Mouse (Mus musculus) frontal cortex, postnatal 14 days (tissue): ENCODE data around the gene Mprip.
"Not testable (repeated sequence)": the region's sequence is repeated elsewhere in the genome, so short reads cannot be mapped to it uniquely, and the experiment has no call there.

Experiments used
- DNase-seq, 2 experiments: peaks; one replicate each; pipeline ENCODE4 v3.0.0; 2022; ENCODE audit warnings: low spot score in 2 of 2

Mprip gene

DNA sequence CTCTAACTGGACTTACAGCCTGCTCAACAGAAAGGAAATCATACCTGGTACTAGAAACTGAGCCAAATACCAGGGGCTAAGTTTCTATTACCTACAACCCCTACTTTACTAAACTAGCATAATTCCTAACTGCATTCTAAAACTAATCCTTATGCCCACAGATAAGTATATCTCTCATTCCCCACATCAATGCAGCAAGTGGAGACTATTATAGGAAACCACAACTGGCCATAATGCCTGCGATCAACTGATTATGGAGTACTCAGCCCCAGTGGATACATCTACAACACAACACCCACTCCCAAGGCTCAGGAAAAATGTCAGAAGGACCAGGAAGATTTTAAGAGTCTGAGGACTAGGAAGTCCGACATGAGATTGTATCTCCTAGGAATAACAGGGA lies 7.6 kb upstream of the Mprip start:
- DNase-seq, result no peak

DNA sequence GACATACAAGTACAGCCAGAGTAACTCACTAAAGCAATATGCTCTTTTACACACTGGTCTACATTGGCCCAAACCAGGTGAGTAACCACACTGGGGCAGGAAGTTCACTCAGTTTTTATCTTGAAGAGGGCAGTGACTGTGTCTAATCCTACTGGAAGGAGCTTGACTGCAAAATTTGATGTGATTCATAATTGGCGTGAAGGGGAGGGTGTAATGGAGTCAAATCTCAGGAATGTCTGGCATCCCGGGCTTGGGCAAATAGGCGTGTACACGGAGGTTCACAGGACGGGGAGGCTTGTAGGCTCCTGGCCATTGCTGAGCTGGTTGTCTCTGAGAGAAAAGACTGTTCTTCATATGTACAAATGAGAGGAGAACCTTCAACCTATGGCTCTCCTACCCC lies 5.8 kb upstream of the Mprip start:
- DNase-seq, result no peak

DNA sequence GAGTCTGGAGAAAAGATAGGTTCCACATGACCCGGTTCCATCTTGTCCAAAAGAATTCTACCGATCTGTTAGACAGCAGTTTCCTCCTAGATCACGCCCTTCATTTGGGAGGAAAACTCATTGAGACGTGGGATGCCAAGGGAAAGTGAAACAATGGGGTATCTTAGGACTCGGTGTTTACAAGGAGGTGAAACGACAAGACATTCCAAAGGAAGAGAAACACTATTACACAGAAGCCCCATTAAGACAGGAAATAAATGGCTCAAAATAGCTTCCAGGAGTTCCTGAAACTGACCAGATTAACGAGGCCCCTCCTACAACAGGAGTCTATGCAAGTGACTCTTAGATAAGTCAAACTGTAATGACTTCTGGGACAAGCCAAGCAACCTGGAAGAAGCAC lies 5.1 kb upstream of the Mprip start:
- no peak for DNase-seq

DNA sequence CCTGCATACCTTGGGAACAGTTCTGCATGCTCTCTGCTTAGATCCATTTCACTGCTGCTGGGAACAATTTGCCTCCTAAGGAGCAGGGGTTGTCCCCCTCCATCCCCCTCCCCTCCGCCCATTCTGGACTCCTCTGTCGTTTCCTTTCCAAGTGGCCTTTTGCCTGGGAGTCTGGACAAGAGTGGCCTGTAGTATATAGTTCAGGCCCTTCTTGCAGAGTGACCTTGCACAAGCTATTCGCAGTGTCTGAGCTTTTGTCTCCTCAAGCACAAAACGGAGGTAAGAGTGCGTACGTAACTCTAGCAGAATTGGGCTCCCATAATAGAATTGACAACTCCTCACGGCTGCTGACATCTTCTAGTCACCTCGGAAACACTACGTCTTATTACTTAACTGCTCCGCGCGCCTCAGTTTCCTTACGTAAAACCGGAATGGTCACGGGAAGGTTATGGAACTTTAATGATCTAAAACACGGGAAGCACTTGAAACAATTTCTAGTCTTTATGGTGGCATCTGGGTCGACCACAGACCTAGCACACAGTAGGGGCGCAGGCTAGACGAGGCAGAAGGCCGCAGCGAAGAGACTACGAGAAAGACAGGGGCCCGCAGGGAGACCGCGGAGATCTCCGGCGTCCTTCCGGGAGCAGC lies 620 bp downstream of the Mprip start:
- DNase-seq, result no peak

DNA sequence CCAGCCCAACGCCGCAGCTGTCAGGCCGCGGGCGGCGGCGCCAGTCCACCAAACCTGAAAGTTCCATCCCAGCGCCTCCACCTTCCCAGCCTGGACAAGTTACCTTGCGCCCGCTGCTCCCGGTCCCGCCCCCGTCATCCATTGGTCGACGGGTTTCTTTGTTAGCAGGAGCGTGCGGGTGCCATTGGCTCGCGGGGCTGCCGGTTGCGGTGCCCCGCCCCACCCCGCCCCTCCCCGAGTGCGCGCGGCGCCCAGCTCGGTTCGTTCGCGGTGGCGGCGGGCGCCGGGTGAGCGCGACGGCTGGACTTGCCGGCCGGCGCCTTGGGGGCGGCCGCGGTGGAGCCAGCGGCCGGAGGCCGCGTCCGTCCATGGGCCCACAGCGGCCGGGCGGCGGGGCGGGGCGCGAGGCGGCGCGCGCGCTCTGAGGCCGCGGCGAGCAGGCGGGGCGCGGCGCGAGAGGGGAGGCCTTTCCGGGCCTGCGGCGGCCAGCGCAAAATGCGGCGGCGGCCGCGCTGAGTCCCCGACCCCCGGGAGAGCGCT lies 1.2 kb downstream of the Mprip start:
- DNase-seq, result peak; percentile 89 to 92

DNA sequence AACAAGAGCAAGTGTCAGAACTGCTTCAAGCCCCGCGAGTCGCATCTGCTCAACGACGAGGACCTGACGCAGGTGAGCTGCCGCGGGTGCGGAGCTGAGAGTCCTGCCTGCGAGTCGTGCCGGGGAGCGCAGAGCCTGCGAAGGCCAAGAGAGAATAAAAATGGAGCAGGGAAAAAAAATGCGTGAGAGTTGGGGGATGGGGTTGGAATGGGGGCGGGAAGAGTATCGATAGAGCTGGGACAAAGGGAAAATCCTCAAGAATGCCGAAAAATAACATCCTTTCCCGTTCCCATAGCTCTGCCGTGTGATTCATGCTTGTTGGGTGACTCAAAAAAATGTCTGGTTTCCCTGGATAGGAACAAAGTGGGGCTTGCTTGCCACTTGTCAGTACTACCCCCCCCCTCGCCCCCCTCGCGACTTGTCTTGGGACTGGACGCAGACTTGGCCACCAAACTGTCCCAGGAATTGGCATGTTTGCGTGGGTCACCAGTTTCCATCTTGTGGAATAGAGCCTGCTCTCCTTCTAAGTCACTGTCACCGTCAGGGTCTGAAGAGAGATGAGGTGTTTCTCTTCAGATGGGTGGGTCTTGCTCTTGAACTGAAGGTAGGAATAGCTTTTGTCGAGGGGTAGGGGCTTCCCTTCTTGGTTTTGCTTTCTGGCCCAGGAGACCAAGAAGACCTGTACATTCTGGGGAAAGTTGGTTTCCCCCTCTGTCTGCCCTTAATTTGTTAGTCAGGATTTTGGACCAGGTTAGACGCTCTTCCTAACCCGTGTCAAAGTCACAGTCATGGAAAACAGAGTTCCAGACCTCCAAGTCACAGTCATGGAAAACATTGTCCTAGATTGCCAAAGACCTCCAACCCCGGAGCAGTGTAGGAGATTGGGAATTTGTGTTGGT lies 2.0 kb downstream of the Mprip start:
- no peak for DNase-seq

DNA sequence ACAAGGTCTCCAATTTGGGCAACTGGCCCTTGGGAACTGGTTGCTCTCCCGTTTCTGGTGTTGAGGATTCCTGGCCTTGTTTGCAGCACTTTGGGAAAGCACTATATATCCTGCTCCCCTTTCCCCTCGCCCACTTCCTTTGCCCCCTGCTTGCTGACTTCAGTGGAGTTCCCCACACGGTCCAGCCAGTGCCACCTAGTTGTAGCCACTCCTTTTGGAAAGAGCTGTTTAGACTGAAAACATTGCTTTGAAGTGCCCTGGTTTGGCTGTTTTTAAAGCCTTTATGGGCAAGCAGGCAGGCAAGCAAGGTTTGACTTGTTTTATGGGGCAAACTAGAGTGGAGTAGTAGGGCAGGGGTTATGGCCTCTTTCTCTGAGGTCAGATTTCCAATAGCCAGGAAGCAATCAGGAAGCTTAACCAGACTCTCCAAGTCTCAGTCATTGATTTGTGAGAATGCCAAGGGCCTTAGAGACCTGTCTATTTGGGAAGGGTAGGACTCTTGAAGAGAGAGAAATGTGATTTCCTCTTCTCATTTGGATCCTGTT lies 2.7 kb downstream of the Mprip start:
- DNase-seq, result no peak

DNA sequence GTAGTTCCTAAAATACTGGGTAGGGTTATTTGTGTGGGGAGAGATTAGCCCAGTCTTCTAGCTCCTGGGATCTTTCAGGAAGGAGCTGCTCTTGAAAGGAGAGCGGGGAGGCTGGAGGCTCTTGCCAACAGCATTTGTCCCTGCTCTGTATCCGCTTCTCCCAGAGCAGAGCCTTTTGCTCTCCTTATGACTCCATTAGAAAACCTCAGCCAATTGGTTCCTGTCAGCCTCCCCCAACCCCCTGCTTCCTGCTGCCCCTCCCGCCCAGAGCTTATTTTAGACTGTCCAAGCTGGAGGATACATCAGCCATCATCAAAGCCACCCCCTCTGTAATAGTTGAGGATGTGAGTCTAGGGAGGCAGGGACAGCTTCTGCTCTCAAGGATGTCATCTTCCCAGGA lies 3.7 kb downstream of the Mprip start:
- peak in 1 of 2 experiments; percentile 12 for DNase-seq

DNA sequence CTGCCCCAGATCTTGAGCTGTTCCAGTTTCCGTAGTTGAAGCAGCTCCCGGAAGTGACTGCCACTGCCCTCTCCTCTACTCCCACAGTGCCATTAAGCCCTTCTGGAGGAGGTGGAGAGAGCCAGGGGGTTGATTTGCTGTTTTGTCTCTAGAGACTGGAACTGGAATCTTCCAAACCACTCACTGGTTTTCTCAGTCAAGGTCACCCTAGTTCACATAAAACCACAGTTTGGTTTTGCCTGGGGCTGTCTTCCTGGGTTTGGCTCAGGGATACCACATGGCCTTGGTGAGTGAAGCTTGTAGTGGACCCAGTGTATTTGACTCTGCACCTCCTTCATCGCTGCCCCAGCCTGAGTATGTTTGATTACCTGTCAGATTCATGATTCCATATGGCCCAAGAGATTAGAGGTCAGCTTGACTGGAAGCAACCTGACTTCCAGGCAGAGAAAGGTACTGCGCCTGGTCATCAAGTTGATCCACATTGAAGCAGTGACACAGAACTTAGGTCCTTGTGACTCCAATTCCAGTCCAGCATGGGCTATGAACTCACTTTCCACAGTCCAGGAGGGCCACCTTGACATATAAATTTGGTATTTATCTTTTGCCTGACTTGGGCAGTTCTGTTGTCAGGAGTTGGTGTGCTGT lies 10.1 kb downstream of the Mprip start:
- DNase-seq, result no peak

DNA sequence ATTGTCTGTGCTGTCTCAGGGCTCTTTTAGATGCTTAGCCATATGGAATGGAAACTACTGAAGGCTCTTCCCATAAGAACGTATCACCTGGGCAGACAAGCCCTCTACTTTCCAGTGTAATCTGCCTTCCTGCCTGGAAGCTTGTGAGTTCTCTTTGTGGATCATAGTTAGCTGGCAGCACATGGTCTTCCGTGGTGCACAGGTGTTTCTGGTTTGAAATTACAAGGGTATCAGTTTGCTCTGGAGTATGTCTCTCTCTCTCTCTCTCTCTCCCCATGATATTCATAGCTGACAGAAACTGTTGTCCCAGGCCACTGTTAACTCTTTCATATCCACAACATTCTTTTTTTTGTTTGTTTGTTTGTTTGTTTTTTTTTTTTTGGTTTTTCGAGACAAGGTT lies 12.9 kb downstream of the Mprip start:
- DNase-seq, result no peak

DNA sequence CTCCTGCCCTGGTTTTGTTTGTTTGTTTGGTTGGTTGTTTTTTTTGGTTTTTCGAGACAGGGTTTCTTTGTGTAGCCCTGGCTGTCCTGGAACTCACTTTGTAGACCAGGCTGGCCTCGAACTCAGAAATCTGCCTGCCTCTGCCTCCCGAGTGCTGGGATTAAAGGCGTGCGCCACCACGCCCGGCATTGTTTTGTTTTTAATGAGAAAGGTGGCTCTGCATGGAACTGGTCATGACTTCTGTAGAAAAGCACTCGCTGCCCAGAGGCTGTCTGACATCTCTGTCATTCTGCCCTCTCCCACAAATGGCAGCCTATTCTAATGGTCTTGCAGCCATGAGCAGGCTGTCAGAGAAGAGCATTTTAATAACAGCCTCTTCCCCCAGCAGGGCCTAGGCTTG lies 13.6 kb downstream of the Mprip start:
- not testable (repeated sequence) for DNase-seq

DNA sequence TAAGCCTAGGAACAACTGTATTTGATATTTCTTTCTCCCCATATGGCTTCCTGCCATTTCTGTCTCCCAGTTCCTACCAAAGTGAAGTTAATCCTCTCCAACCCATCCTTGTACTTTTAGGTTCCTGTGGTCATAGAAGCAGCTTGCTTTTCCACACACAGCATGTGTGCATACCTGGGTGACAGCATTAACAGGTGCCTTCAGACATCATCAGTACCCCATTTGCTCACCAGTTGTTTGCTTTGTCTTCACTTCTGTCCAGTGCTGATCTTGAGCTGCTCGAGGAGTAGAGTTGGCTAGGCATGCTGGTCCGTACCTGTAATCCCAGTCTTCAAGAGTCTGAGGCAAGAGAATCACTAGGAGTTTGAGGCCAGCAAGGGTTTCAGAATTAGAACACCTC lies 16.7 kb downstream of the Mprip start:
- DNase-seq, result no peak

DNA sequence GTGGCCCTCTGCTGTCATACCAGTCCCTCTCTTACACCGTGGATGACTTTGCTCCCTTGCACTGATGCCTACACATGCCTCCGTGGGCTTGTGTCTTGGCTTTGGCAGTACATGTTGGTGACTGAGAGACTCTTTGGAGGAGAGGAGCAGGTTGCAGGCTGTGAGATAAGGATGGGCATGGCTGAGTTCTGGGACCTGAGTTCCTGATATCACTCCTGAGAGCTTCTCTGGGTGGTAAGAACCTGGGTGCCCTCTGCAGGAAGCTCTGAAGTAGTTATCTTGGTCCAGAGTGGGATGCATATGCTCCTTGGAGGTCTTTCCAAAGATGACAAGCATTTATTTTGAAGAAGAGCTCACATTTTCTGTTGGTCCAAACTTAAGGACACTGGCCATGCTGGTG lies 17.6 kb downstream of the Mprip start:
- no peak for DNase-seq

DNA sequence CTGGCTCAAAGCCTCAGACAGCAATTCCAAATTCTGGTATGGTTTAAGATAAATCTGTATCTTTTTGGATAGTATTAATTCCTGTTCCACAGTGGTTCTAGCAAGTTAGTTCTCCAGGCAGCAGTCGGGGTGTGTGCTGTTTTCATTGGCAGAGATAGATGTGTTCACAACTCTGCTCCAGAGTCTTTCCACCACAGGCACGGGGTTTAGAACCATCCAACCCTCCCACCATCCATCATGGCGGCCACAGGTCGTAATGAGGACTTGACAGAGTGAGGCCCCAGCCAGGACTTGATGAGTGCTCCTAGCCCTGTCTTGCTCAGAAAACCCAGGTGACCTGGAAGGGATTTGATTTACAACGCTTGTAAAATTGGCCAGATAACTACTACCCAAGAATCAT lies 19.0 kb downstream of the Mprip start:
- DNase-seq, result no peak

DNA sequence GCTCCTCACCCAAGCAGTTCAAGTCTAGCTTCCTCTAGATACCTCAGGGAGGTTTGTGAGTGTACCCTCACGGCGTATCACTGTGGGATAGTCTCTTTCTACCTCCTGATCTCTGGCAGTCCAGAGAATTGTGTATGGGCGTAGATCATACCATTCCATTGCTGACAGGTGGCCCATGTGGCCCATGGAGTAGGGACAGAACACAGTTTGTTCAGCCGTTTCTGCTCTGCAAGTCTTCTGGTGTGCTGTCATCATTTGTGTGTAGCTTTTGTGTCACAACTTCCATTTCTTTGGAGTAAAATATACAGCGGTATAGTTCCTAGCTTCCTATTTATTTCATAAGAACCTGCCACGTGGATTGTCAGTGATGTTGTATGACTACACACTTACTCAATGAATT lies 23.9 kb downstream of the Mprip start:
- no peak for DNase-seq

DNA sequence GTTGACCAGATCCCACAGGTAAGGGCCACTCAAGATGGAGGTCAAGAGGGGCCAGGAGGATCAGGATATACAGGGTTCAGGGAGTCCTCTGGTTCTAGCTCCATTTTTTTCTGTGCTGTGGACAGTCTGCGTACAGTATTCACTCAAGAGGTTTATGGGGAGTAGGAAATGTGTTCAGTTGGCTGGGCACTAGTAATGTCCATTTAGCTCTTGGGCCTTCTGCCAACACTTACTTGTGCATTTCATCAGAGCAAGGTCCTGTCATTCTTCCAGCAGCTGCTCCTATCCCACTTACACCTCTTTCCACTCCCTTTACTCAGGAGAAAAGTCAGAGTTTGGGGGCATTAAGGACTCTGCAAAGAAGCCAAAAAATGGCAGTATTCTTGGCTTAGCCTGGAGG lies 33.4 kb downstream of the Mprip start:
- no peak for DNase-seq

DNA sequence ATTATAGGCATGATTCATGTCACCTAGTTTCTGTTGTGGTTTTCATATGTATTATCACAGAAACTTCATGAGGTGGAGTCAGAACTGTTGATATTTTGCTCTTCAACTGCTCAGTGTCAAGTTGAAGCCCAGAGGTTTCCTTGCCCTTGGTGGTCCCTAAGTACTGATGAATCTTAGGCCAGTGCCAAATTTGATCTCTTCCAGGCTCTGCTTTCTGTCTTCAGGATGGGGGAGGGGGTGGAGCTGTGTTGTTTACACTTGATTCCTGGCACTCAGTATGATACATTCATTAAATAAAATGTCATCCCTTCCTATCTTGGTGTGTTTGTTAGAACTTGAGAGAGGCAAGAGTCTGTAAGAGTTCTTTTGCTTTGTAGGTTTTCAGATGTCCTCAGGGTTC lies 34.4 kb downstream of the Mprip start:
- no peak for DNase-seq

DNA sequence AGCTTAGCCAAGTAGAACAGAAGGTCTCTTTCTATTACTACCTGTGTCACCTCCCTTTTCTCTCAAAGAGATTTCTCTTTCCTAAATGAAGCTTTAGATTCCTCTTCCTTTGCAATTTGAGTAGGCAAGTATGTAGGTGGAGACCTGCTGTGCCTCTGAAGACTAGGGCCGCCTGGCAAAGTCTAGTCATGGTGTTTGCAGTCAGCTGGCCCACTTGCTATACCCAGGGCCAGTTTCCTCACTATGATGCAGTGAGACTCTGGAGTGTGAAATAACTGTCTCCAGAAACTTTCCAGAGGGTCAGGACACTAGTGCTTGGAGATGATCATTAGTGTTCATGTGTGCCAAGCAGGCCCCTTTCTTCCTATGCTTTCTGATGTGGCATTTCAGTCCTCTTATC lies 36.5 kb downstream of the Mprip start:
- DNase-seq, result no peak

DNA sequence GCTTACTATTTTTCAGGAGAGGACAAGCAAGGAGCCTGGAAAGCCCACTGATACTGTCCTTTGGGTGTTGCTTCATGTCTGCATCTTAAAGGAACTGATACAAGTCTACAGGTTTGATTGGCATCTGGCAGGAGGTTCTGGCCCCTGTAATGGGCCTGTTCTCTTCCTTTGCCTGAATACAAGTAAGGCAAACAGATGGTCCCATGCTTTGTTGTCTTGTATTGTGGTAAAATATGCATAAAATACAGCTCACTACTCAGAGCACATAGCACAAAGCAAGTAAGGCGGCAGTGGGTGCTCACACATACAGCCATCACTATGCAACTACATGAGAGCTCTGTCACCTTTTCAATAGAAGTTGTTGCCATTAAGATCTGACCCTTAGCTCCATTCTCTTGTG lies 39.7 kb downstream of the Mprip start:
- DNase-seq, result no peak

DNA sequence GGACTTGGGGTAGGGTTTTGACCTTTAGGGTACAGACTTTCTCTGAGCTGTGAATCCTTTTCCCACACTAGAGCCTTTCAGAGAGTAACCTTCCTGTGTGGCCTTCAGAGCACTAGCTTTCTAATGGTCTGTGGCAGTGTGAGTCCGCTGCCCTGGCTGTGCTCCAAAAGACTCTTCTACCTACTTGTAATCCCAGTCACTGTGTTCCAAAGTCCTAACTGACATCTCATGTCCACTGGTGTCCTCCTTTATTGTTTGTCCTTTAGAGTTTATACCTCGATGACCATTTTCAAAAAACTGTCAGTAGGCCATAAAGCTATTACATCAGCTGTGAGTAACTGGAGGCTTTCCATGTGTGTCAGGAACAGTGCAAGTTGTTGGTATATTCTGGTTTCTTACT lies 44.0 kb downstream of the Mprip start:
- DNase-seq, result no peak

DNA sequence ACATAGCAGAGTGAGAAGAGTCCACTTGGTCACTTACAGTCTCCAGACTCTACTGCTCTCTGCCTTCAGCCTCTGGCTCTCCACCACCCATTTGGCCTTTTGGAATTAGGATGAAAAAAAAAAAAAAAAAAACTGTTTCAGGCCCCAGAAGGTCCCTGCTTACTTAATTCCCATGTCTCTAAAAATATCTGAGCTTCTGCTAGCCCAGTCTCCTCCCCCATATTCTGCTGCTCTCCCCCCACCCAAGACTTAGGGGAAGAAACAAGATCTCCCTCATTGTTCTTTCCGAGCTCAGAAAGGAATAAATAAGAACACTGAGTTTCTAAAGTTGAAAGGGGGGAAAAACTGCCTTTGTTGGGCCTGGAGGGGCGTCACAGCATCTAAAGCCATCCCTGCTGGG lies 46.4 kb downstream of the Mprip start:
- DNase-seq, result no peak

DNA sequence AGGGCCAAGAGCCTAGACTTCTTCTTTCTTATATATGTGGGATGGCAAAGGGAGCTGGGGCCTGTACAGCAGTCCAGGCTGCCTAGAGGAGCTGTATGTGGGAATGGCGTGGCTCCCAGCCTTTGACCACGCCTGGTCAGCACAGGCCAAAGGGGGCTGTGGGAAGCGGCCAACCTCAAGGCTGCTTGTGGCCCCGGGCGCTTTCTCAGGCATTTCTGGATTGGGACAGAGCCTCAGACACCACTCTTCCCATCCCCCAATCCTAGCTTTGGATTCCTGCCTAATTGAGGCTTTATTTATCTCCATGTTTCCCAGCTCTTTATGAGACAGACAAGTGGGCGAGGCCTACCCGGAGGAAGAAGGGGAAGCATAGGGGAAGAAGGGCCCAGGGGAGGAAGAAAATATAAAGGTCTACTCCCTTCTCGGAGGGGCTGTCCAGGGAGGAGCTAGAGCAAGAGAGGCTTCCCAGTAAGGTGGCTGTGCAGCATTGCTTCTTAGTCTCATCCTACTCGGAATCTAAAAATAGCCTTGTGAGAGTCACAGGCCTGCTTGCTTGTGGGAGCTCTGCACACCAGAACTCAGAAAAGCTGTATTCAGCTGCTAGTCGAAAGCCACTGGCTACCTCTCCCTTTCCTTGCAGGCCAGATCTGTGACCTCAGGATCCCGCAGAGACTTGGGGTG lies 47.0 kb downstream of the Mprip start:
- DNase-seq, result peak; percentile 60 to 68
